Mouse (Mus musculus): ENCODE measurements around the gene Ikzf5. TPM values are rescaled to one million over a fixed set of nuclear protein-coding genes. Genes with fewer than 3 reads are reported as not detected.

Ikzf5 gene
- total RNA-seq (2023): 54.5 to 76.7 TPM (median 69.1 TPM) in 4 replicates

GRCm38 (mm10) chr7:131410416-131411058, at the start of gene Ikzf5, which contains the start of gene Acadsb:
Gene Ikzf5, minus strand, starts transcription at chr7:131410521.
Gene Acadsb, plus strand, starts transcription at chr7:131410601.

DNA sequence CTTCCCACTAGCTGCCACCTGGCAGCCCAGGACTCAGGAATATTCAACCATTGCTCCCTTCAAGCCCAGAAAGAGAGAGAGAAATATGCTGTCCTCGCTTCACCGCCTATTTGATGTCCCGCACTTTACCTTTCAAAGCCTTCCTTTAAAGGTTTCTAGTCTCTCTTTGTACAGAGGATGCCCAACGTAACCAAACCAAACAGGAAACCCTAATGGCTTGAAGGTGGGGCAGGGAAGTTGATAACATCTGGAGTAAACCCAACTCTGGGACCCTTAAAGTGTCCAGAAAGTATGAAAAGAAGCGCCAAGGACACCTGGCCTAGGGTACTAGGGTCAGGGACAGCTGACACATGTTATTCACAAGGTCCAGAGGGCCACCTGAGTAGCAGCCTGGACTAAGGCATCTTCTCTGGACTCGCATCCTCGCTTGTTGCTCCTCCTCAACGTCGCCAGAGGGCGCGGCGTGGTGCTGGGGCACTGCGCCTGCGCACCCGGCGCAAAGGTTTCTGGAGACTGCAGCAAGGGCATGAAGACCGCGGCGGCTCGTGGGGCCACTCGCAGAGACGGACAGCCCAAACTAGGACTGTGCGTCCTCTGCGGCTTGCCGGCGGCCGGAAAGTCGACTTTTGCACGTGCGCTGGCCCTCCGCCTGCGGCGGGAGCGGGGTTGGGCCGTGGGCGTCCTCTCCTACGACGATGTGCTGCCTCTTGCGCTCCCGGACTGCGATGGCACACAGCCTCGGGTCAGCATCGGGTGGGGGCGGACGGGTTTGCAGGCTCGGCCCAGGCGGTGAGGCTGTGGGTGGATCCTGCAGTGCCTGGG, 39.5 kb downstream of the Ikzf5 start, which contains the start of gene Pstk:
Pstk (plus strand) TSS at position 494 of the 822 bp plus-strand sequence.

GRCm38 (mm10) chr7:131362615-131363300, 47.6 kb downstream of the Ikzf5 start, which contains the start of gene 2310057M21Rik:
Gene 2310057M21Rik, minus strand, starts transcription at chr7:131362759.

Other genes with a start within 250 kb of the Ikzf5 start
- not detected in 4 replicates for gene 5430419D17Rik, start 236.1 kb downstream of the Ikzf5 start, total RNA-seq (2023)
- gene Cuzd1, start 88.2 kb downstream of the Ikzf5 start, total RNA-seq (2023): not detected in 4 replicates
- gene Fam24b, start 81.0 kb downstream of the Ikzf5 start, total RNA-seq (2023): 1.4 TPM in 1 of 4 replicates, not detected in the others
- gene Fam24a, start 76.7 kb downstream of the Ikzf5 start, total RNA-seq (2023): not detected in 4 replicates
- gene 2310057M21Rik, start 47.8 kb downstream of the Ikzf5 start, total RNA-seq (2023): 18.6 to 22.1 TPM (median 19.9 TPM) in 4 replicates
- gene Pstk, start 39.4 kb downstream of the Ikzf5 start, total RNA-seq (2023): 13.3 to 16.0 TPM (median 14.6 TPM) in 4 replicates
- 20.0 to 23.5 TPM (median 20.9 TPM) in 4 replicates for gene Acadsb, start 80 bp upstream of the Ikzf5 start, total RNA-seq (2023)
- gene Hmx3, start 132.3 kb upstream of the Ikzf5 start, total RNA-seq (2023): not detected in 4 replicates
- not detected in 4 replicates for gene Hmx2, start 138.3 kb upstream of the Ikzf5 start, total RNA-seq (2023)
- gene Bub3, start 149.7 kb upstream of the Ikzf5 start, total RNA-seq (2023): 47.2 to 57.2 TPM (median 48.1 TPM) in 4 replicates